Mouse (Mus musculus): ENCODE results near the gene Tatdn3.

DNA sequence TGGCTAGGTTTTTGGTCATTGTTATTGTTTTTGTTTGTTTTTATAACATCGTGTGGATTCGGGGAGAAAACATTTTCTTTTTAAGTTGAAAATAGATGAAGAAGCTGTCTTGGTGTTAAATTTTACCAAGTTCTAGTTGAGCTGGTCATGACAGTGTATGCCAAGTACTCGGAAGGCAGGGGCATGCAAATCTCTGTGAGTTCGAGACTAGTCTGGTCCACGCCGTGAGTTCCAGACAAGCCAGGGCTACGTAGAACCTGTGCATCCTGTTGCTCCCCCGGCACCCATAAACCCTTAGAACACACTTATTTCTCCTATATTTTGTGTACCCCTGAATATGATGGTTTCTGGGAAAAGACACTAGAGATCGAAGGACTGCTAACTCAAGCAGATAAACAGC is 968 bp upstream of the Tatdn3 start:
- no peak for TF ChIP-seq HCFC1 (IDR thresholded peaks at IDR 0.05; ENCODE audit: borderline replicate concordance, insufficient read depth, low read length)
- no peak for TF ChIP-seq ZC3H11A (IDR thresholded peaks at IDR 0.05; ENCODE audit: borderline replicate concordance, low read depth, low read length)
- TF ChIP-seq ZNF384 (IDR thresholded peaks at IDR 0.05; ENCODE audit: low read depth, low read length), result no peak
